Mouse (Mus musculus): Measurements from ENCODE around the gene Fam111a. TPM values are rescaled to one million over a fixed set of nuclear protein-coding genes. Genes with fewer than 3 reads are reported as not detected.

Gene Fam111a
- total RNA-seq, 2 experiments from 2014 or later = 3.7 to 3.9 TPM

GRCm38 (mm10) chr19:12549166-12549565, 3.6 kb downstream of the Fam111a start:
- peak in 1 of 2 experiments; percentile 26 for DNase-seq (ENCODE audit: extremely low spot score in 1 of 2, low spot score in 2 of 2)
- intact Hi-C loops (cut with DNase I) = no loop called here

DNA sequence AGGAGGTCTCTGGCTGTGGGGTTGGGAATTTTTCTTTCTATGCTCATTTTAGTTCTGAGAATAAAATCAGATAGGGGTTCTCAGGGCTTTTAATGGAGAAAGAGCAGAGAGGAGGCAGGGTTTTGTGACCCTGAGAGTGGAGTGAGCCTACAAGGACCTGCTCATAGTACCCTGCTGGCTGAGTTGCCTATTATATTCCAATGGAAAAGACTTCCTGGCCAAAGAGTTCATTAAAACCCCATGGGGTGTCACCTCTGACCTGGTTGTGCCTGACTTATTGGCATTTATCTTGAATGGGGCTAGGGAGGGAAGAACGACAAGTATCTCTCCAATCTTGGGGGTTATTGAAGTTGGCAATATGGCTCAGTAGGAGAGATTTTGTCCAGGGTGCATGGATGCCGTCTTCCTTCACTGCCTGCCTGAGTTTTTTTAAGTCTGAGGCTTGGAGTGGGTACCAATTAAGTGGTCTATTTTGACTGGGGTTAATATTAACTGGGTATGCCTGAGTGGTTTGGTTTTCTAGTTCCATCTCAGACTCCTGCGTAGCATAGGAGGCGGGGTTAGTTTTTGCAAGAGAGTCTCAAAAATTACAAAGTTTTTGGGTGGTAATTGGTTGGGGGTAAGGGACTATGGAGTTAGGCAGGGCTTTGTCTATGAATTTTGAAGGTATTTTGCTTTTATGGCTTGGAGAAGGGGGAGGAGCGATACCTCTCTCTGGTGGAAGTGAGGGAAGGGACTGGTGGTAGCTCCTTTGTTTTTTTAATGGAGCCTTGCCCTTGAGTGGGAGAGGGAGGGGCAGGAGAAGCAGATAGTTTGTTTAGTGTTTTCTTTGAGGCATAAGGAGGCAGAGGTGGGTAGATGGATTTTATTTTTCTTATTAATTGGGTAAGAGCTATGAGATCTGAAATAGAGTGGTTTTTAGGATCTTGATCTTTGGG, 4.7 kb downstream of the Fam111a start:
- no peak for DNase-seq (ENCODE audit: extremely low spot score in 1 of 2, low spot score in 2 of 2)
- intact Hi-C loops (cut with DNase I) = no loop called here

DNA sequence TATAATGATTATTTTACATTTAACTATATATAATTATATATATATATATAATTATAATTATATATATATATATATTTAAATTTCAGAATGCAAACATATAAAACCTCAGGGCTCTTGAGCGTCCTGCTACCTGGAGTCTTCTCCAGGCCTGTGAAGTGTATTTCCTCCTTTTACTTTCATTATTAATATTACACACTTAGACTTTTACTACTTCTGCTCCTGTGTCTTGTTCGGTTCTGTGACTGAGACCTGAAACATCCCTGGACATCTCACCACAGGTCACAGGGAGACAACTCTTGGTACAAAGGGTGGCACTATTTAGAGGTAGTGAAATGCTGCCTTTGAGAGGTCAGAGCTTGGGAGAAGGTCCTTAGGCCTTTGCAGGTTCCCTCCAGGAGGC, 10.8 kb downstream of the Fam111a start:
- no peak for DNase-seq (ENCODE audit: extremely low spot score in 1 of 2, low spot score in 2 of 2)
- intact Hi-C loops (cut with DNase I) = no loop called here

- DNase-seq (ENCODE audit: extremely low spot score in 1 of 2, low spot score in 2 of 2) = no peak
- intact Hi-C loops (cut with DNase I) = no loop called here
Measured at GRCm38 (mm10) chr19:12558219-12558618, 12.7 kb downstream of the Fam111a start.

DNA sequence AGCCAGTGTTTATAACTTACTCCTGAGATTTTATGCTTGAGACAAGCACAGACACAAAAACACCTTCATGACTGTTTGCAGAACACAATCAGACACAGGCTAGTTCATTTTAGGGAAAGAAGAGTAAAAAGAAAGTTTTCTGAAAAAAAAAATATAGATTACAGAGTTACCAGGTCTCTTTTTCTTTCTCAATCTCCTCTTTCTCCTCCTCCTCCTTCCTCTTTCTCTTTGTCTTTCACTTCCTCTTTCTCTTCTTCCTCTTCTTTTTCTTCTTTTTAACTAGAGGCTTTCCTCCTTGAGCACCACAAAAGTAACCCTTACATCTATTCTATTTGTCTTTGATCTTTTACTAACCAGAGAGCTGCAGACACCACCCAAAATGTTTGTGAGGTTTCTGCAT, 18.7 kb downstream of the Fam111a start:
- no peak for DNase-seq (ENCODE audit: extremely low spot score in 1 of 2, low spot score in 2 of 2)
- intact Hi-C loops (cut with DNase I) = no loop called here

DNA sequence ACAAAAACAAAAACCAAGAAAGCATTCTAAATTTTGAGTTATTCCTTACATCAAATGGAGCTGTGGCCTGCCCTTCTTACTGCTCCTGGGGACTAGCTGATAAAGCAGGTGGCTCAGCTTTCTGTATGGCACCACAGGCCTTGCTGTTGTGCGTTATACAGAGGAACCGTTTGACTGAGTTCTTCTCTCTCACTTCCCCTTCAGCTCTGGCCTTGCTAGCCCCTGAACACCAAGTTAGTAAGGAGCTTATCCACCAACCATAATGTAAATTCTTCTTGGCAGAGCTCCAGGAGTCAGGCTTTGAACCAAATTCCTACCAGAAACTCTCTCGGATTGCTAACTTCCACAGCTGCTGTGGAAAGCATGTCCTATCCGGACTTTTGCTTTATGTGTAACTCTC, 21.5 kb downstream of the Fam111a start:
- no peak for DNase-seq (ENCODE audit: extremely low spot score in 1 of 2, low spot score in 2 of 2)
- intact Hi-C loops (cut with DNase I) = no loop called here

GRCm38 (mm10) chr19:12570866-12571265, 25.3 kb downstream of the Fam111a start:
- DNase-seq (ENCODE audit: extremely low spot score in 1 of 2, low spot score in 2 of 2) = no peak
- intact Hi-C loops (cut with DNase I) = no loop called here

DNA sequence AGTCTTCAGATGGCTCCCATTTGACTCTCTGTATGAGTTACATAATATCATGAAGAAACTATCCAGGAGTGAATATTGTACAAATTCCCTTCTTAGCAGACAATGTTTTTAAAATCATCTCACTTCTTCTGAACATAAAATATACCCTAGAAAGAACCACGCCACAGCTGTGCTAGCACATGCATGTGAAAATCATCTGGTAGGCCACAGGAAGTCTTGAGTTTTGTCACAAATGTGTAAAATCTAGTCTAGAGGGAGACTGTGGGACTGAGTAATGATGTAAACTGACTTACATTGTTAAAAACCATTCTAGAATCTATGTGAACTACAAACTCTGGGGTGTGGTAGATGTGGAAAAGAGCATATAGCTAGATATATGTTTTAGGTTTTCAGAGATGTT, 26.1 kb downstream of the Fam111a start:
- DNase-seq (ENCODE audit: extremely low spot score in 1 of 2, low spot score in 2 of 2) = no peak

DNA sequence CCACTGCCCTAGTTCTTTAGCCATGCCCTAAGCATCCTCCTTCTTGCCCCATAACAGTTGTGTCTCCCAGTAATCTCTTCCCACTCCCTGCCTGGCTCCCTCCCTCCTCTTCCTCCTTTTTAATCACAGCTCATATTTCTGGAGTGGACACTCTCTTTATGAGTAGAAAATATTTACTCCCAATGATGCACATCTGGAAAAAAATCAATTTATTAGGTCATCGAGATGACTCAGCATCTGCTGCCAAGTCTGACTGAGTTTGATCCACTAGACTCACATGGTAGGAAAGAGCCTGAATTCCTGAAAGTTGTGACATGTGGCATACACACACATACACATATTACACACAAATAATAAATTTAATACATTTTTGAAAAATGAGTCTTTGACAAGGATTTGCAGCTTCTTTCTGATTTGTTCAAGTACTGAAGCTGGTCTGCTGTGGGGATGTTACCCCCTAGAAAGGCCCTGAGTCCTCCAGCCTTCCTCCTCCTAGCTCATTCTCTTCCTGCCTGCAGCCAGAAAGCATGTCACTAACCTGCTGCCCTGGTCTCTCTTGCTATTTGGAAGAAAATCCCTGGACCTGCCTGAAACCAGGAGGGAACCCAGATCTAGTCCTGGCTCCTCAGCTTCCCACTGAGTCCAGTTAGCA, 27.2 kb downstream of the Fam111a start:
- DNase-seq (ENCODE audit: extremely low spot score in 1 of 2, low spot score in 2 of 2) = no peak
- intact Hi-C loops (cut with DNase I) = no loop called here

More for the DNA sequence above, 26.1 kb downstream of the Fam111a start:
- intact Hi-C loops (cut with DNase I) = no loop called here

GRCm38 (mm10) chr19:12573266-12574011, 27.9 kb downstream of the Fam111a start:
- DNase-seq (ENCODE audit: extremely low spot score in 1 of 2, low spot score in 2 of 2) = peak; percentile 85 to 92
- intact Hi-C loops (cut with DNase I) = no loop called here

GRCm38 (mm10) chr19:12574012-12574407, 28.5 kb downstream of the Fam111a start:
- peak in 1 of 2 experiments; percentile 23 for DNase-seq (ENCODE audit: extremely low spot score in 1 of 2, low spot score in 2 of 2)
- intact Hi-C loops (cut with DNase I) = no loop called here

DNA sequence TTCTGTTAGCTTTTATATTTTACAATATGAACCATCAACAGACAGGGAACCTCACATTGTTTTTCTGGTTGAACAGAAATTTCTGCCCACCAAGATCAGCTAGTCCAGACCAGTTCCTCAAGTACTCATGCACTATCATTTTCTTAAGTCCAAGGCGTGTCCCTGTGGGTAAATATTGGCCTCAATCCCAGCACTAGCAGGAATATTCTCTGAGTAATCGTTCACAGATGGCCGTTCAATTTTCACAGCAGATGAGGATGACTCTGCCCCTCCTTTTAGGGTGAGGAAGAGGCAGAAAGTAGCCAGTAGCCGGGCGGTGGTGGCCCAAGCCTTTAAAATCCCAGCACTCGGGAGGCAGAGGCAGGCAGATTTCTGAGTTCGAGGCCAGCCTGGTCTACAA, 29.6 kb downstream of the Fam111a start:
- intact Hi-C loops (cut with DNase I) = no loop called here
- no peak for DNase-seq (ENCODE audit: extremely low spot score in 1 of 2, low spot score in 2 of 2)

- intact Hi-C loops (cut with DNase I) = no loop called here
- no peak for DNase-seq (ENCODE audit: extremely low spot score in 1 of 2, low spot score in 2 of 2)
Measured at GRCm38 (mm10) chr19:12575514-12575913, 30.0 kb downstream of the Fam111a start.

DNA sequence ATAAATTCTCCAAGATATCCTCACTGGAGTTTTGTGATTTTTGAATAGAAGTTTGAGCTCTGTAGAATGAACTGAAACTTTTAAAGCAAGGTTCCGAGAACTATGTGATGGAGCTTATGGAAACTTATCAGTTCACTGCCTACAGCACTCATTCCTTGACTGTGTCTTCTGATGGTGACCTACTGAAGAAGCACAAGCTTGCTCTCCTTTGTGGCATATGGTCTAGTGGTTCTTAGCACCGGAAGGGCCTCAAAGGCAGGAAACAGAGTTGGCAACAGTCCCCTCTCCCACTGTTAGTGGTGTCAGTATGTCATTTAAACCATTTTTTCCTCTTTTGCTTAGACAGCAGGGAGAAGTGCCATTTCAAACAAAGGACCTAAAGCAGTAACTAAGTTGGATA, 31.1 kb downstream of the Fam111a start:
- intact Hi-C loops (cut with DNase I) = no loop called here
- no peak for DNase-seq (ENCODE audit: extremely low spot score in 1 of 2, low spot score in 2 of 2)

GRCm38 (mm10) chr19:12585310-12585709, 39.8 kb downstream of the Fam111a start:
- no peak for DNase-seq (ENCODE audit: extremely low spot score in 1 of 2, low spot score in 2 of 2)
- intact Hi-C loops (cut with DNase I) = no loop called here

DNA sequence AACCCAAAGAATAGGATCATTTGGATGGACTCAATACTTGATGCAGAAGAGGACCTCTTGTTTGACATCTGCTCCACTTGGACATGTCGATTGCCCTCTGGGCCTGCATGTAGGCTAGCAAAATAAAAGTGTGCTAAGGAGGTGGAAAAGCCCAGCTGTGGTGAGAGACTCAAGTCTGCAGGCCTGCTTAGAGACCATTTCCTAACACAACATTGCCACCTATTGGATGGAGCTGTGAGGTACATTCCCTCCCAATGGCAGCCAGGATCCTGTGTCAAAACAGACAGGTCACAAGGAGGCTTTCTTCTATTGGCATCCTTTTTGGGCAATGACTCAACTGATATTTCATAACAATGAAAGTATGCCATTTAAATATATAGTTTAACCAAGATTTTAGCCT, 46.4 kb downstream of the Fam111a start:
- intact Hi-C loops (cut with DNase I) = loop anchor here (2.0 kb wide), 1 partner anchor 73 kb away; no protein-coding TSS in a partner anchor
- peak; percentile 51 to 71 for DNase-seq (ENCODE audit: extremely low spot score in 1 of 2, low spot score in 2 of 2)

- no peak for DNase-seq (ENCODE audit: extremely low spot score in 1 of 2, low spot score in 2 of 2)
- intact Hi-C loops (cut with DNase I) = loop anchor here (5.0 kb wide), 1 partner anchor 583 kb away; no protein-coding TSS in a partner anchor
Measured at GRCm38 (mm10) chr19:12595135-12595529, 49.6 kb downstream of the Fam111a start.

DNA sequence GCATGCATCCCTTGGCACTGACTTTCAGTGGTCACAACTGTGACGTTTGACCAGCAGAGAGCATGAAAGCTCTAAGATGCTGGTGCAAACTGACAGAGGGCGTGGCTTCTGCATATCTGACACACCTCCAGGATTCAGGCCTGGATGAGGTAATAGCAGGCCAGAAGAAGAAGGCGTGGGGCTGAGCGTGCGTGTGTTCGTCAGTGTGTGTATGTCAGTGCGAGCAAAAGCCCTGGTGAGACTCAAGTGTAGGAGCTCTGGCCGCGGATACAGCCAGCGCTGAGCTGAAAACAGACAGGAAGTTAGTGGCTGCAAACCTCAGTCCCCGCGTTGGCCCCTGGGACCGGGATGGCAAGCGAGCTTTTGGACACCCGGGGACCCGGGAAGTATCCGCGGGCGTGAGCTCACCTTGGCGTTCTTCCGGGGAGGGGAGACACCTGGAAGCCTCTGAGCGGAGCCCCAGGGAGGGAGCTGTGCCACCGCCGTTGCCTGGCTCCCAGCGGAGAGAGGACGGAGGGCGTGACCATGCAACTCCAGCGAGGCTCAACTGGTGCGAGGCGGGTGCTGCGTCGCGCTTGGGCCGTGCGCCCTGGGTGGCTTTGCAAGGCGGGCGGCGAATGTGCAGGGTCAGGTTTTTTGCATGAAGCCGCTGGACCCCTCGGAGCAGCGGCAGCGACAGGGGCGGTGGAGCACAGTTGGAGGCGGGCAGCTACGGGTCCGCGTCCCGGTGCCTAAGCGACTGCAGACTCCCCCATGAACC, 50.2 kb downstream of the Fam111a start:
- peak; percentile 39 to 70 for DNase-seq (ENCODE audit: extremely low spot score in 1 of 2, low spot score in 2 of 2)
- intact Hi-C loops (cut with DNase I) = loop anchor here (2.0 to 5.0 kb wide), 2 partner anchors 201 to 583 kb away; partner anchors contain the start of genes Lpxn and Zfp91
